Mouse (Mus musculus) gastrocnemius, adult 18-20 months (tissue): ENCODE data around the gene Hmx2. TPM values are rescaled to one million over a fixed set of nuclear protein-coding genes. Genes with fewer than 3 reads are reported as not detected.
A peak's percentile ranks its signal among the peaks of the same experiment; 100 is the strongest.

Experiments used
- DNase-seq: peaks from one replicate; pipeline ENCODE4 v3.0.0; 2021; ENCODE audit warnings: low spot score
- long read RNA-seq, 2 experiments: library from polyadenylated mRNA; stranded (forward); transcript quantifications; one replicate each; pipeline ENCODE4 v2.0.0; 2021
- total RNA-seq, 2 experiments: library from RNA; stranded (reverse); gene quantifications; 2 replicates each; pipeline ENCODE4 v1.2.3; 2021

Gene Hmx2
- total RNA-seq, result not detected
- long read RNA-seq, experiment 1, result 0 reads
- long read RNA-seq, experiment 2, result 0 reads

GRCm38 (mm10) chr7:131548473-131548872 is at the start of gene Hmx2:
Hmx2 (plus strand) TSS chr7:131548773.
- DNase-seq, result no peak

- DNase-seq, result no peak
Measured at GRCm38 (mm10) chr7:131503739-131504138, 44.8 kb upstream of the Hmx2 start.

- peak; percentile 83 for DNase-seq
Measured at GRCm38 (mm10) chr7:131539979-131540378, 8.6 kb upstream of the Hmx2 start.

- no peak for DNase-seq
Measured at GRCm38 (mm10) chr7:131541184-131542114, 7.1 kb upstream of the Hmx2 start.

- no peak for DNase-seq
Measured at GRCm38 (mm10) chr7:131542115-131542871, 6.3 kb upstream of the Hmx2 start, which contains the start of gene Hmx3. Hmx3 (plus strand) TSS chr7:131542867.

- no peak for DNase-seq
Measured at GRCm38 (mm10) chr7:131542872-131543622, 5.5 kb upstream of the Hmx2 start.

- DNase-seq, result no peak
Measured at GRCm38 (mm10) chr7:131543623-131544481, 4.7 kb upstream of the Hmx2 start.

GRCm38 (mm10) chr7:131544871-131545270 is 3.7 kb upstream of the Hmx2 start:
- no peak for DNase-seq

GRCm38 (mm10) chr7:131545701-131546385 is 2.7 kb upstream of the Hmx2 start:
- no peak for DNase-seq

- DNase-seq, result no peak
Measured at GRCm38 (mm10) chr7:131546423-131546822, 2.1 kb upstream of the Hmx2 start.

GRCm38 (mm10) chr7:131547481-131547880 is 1.1 kb upstream of the Hmx2 start:
- DNase-seq, result no peak

GRCm38 (mm10) chr7:131551471-131551870 is 2.9 kb downstream of the Hmx2 start:
- DNase-seq, result no peak

- DNase-seq, result no peak
Measured at GRCm38 (mm10) chr7:131551931-131552741, 3.6 kb downstream of the Hmx2 start.

- DNase-seq, result no peak
Measured at GRCm38 (mm10) chr7:131552781-131553180, 4.2 kb downstream of the Hmx2 start.

- DNase-seq, result no peak
Measured at GRCm38 (mm10) chr7:131553771-131554175, 5.2 kb downstream of the Hmx2 start.

GRCm38 (mm10) chr7:131554341-131555180 is 6.0 kb downstream of the Hmx2 start:
- DNase-seq, result no peak

GRCm38 (mm10) chr7:131555301-131556081 is 6.9 kb downstream of the Hmx2 start:
- DNase-seq, result no peak
